23 mouse cellular contexts compared by ENCODE assay signal in genomic region chr3:109311172-109311824, GRCm38 (mm10). TPM values are rescaled to one million over a fixed set of nuclear protein-coding genes. Genes with fewer than 3 reads are reported as not detected.
A peak's percentile ranks its signal among the peaks of the same experiment; 100 is the strongest.
DNase-seq lines count a peak whose midpoint lies in the region; ATAC-seq lines count a peak whose summit lies in the region.
"Had no signal": no experiment of that assay in that cellular context is flagged by ENCODE, and none has a peak within 500 bp of the region (broad histone marks: within the 10 kb centered on the region; RNA-seq: fewer than 3 reads in every experiment).

No protein-coding gene starts in this region.

- H3K36me3 ChIP-seq in forebrain, embryonic 13.5 days (ENCODE audit: poor library complexity, severe bottlenecking) = no peaks in the 10 kb centered on the region
- H3K36me3 ChIP-seq: forebrain, embryonic 15.5 days; liver, embryonic 12.5 days; midbrain, embryonic 10.5 days; neural tube, embryonic 12.5 days had no signal

- no peak overlapping the region for H3K9ac ChIP-seq in forebrain, embryonic 13.5 days
- H3K9ac ChIP-seq: forebrain, embryonic 15.5 days; liver, embryonic 12.5 days; liver, postnatal 0 days; neural tube, embryonic 12.5 days had no signal

- no peak overlapping the region for H3K4me2 ChIP-seq in forebrain, embryonic 13.5 days
- H3K4me2 ChIP-seq: forebrain, embryonic 15.5 days; liver, embryonic 12.5 days; neural tube, embryonic 12.5 days had no signal

- H3K4me1 ChIP-seq in forebrain, embryonic 13.5 days = no peaks in the 10 kb centered on the region
- H3K4me1 ChIP-seq: forebrain, embryonic 15.5 days; midbrain, embryonic 10.5 days; neural tube, embryonic 12.5 days had no signal

- no peak overlapping the region for H3K27ac ChIP-seq in forebrain, embryonic 13.5 days
- H3K27ac ChIP-seq: forebrain, embryonic 15.5 days; kidney, postnatal 0 days; liver, embryonic 12.5 days; macrophage; midbrain, embryonic 10.5 days; neural tube, embryonic 12.5 days had no signal

- H3K9me3 ChIP-seq in forebrain, embryonic 13.5 days (replicated peaks) = no peaks in the 10 kb centered on the region
- H3K9me3 ChIP-seq: forebrain, embryonic 15.5 days; liver, embryonic 12.5 days; midbrain, embryonic 10.5 days; neural tube, embryonic 12.5 days had no signal

- peak; percentile 5 for DNase-seq in lung, postnatal 36 days
- no peak for DNase-seq in lung, postnatal 4 days
- peak; percentile 76 for DNase-seq in MEL-GATA-1-ER (ENCODE audit: extremely low read depth, low read depth)
- DNase-seq in cerebellum, postnatal 36 days = no peak
- DNase-seq in ovary, postnatal 36 days (ENCODE audit: low spot score) = no peak
- DNase-seq: adrenal gland, postnatal 25 days; cerebellum, adult 9-10 months; gastrocnemius, postnatal 25 days; heart, postnatal 14 days; kidney, adult 8-10 months; kidney, postnatal 4 days; left cerebral cortex, postnatal 4 days; liver, postnatal 0 days had no signal

- H3K4me3 ChIP-seq in forebrain, embryonic 13.5 days = no peak overlapping the region
- H3K4me3 ChIP-seq: forebrain, embryonic 15.5 days; liver, embryonic 12.5 days; midbrain, embryonic 10.5 days; myocyte; neural tube, embryonic 12.5 days had no signal

- peak; percentile 93 for ATAC-seq in granulocyte monocyte progenitor cell, adult 5-6 weeks (replicated peaks; ENCODE audit: poor library complexity, severe bottlenecking)
- no peak for ATAC-seq in forebrain, embryonic 13.5 days
- ATAC-seq: forebrain, embryonic 15.5 days; hindbrain, embryonic 16.5 days; liver, embryonic 12.5 days; liver, postnatal 0 days had no signal

- 92% methylated on average over 6 of the region's 6 CpGs for WGBS in forebrain, embryonic 13.5 days

- no peaks in the 10 kb centered on the region for H3K27me3 ChIP-seq in forebrain, embryonic 13.5 days
- H3K27me3 ChIP-seq: forebrain, embryonic 15.5 days; liver, embryonic 12.5 days; neural tube, embryonic 12.5 days had no signal

RNA-seq across cellular contexts. Expression of gene Vav3, which starts 29.2 kb away (rescaled TPM):
- 52.5 and 75.4 TPM in 2 replicates for total RNA-seq in granulocyte monocyte progenitor cell, adult 5-6 weeks (2014; fragmentation: Nextera tagmentation)
- 84.4 and 85.7 TPM in 2 replicates for total RNA-seq in granulocyte monocyte progenitor cell, adult 5-6 weeks (2017)
- polyA plus RNA-seq in forebrain, embryonic 13.5 days (2015; fragmentation: Nextera tagmentation; extraction: Ambion mirVana) = 6.5 and 10.1 TPM in 2 replicates

Comparison
In these comparisons a context has a peak if more than half of its experiments do, and no peak if none do; other contexts are left out.
1. DNase-seq: peak in lung, postnatal 36 days (single experiment) and MEL-GATA-1-ER (single experiment); none in lung, postnatal 4 days (0 of 2), cerebellum, postnatal 36 days (0 of 2) and ovary, postnatal 36 days (single experiment).